Mouse (Mus musculus) ovary, adult 10 weeks (tissue): ENCODE results near the gene Pik3cb. TPM values are rescaled to one million over a fixed set of nuclear protein-coding genes. Genes with fewer than 3 reads are reported as not detected.

Experiments
- polyA plus RNA-seq: library from polyadenylated mRNA; stranded (reverse); fragments of 350-450 nt; fragmentation: Illumina TruSeq; extraction: RNeasy Lipid Tissue Mini Kit (QIAGEN cat#74804); gene quantifications from one replicate; pipeline ENCODE4 v1.2.3, GENCODE M21; 2014

The Pik3cb gene
- polyA plus RNA-seq, result 10.0 TPM

GRCm38 (mm10) chr9:99140063-99140882 lies at the start of gene Pik3cb:
Gene Pik3cb, minus strand, starts transcription at chr9:99140621.

DNA sequence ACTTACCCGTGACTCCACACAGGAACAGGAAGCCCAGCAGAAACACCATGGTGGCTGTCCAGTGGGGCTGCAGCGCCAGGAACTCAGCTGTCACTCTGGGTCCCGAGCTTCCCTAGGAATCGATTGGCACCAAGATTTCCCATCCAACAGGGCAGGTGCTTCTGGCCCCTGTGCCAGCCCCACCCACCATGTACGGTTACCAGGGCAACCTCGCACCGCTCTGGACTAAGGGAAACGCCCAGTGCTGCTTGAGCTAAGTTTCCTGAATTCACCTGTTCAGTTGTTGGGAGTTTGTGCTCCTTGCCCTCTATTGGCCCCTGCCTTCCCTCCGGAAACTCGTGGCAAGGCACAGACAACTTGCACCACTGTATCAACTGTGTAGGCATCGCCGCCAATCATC lies 104.8 kb downstream of the Pik3cb start, which contains the start of gene Gm1123:
Gm1123 (minus strand) TSS at position 141 of the 400 bp plus-strand sequence.

Other genes starting within 250 kb of the Pik3cb start
- gene 7420426K07Rik, start 237.5 kb downstream of the Pik3cb start, polyA plus RNA-seq, result 3.1 TPM
- gene Foxl2, start 185.3 kb downstream of the Pik3cb start, polyA plus RNA-seq, result 94.5 TPM
- 28.1 TPM for gene Faim, start 154.2 kb downstream of the Pik3cb start, polyA plus RNA-seq
- gene Gm1123, start 104.9 kb downstream of the Pik3cb start, polyA plus RNA-seq, result not detected
- gene Faiml, start 96.6 kb upstream of the Pik3cb start, polyA plus RNA-seq, result not detected
- gene Cep70, start 102.7 kb upstream of the Pik3cb start, polyA plus RNA-seq, result 62.6 TPM
- 4.5 TPM for gene Esyt3, start 217.9 kb upstream of the Pik3cb start, polyA plus RNA-seq